Mouse (Mus musculus): ENCODE results near the gene Ano10.

Gene Ano10

GRCm38 (mm10) chr9:122153436-122153835 lies 140.8 kb downstream of the Ano10 start:
- DNase-seq = no peak

DNA sequence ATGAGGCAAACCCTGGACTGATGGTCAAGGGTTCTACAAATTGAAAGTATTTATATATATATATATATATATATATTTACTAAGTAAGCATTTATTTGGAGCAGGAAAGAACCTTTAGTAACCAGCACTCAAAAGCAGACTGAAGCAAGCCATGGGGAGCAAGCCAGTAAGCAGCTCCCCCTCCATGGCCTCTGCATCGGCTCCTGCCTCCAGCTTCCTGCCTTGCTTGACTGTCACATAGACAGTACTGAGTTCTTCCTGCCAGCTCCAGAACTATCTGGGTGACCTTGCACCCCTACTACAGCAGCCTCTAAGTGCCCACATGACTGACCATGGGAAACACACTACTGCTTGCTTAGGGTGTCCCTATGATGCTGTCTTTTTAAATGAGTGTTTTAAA lies 141.7 kb downstream of the Ano10 start:
- DNase-seq = no peak

- no peak for DNase-seq
Observed at GRCm38 (mm10) chr9:122152063-122152462, 142.2 kb downstream of the Ano10 start.

DNA sequence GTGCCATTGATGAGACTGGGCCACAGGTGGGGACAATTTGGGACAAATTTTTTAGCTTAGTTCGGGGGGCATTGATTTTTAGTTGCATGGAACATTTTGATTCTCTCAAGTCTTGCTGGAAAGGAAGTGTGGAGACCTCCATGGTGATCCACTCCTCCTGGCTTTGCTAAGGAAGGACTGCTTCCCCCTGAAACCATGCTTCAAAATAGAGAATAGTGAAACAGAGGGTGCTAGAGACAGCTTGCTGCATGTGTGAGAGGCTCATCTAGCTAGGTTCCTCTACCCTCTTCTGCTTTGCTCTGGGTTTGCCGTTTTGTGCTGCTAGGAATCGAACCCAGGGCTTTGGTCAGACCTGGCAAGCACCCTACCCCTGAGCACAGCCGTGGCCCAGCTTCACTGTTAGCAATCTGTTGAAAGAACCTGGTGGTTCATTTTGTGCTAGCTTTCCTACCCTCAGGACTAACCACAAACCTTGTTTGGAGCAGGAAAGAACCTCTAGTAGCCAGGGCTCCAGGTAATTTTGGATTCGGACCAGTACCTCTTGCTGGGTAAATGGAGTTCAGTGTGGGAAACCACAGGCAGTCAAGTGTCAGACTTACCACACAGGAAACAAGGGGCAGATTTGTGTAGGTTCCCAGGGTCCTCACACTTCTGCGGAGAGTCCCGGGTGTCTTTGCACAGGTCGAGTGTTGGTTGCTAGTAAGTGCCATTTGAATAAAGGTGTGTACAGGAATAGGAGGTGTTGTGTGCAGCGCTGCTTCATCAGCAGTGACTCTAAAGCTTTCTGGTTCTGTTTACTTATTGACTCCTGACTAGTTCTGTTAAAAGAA lies 144.0 kb downstream of the Ano10 start:
- no peak for DNase-seq

GRCm38 (mm10) chr9:122148356-122148755 lies 145.9 kb downstream of the Ano10 start:
- DNase-seq = no peak

DNA sequence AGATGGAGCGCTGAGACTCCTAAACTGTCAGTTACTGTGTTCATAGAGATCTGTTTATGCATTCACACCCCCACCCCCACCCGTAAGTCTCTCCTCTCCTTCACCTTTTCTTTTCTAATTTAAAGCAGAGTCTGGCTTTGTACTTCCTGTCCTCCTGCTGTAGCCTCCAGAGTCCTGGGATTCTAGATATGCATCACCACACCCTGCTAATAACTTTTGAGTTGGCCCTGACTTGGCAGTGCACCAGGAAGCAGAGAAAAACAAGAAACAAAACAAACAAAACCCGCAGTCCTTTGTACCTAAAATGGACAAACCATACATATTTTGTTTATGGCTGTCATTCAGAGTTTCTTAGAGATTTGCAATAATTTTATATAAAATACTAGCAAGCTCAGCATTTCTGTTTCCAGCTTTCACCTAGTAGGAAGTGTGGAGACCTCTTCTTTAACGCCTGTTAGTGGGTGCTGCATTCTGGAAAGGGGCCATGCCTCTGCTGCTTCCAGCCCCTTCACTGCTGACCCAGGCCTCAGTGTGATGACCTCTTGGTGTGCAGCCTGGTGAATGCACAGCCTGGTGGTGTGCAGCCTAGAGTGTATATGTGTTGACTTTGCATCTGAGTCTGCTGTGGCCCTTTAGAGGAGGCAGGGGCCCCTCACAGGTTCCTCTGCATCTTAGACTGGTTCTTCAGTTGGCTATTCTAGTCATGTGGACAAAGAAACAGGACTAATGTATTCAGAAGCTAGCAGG lies 147.9 kb downstream of the Ano10 start:
- no peak for DNase-seq

- DNase-seq = no peak
Observed at GRCm38 (mm10) chr9:122145677-122146076, 148.5 kb downstream of the Ano10 start.

- no peak for DNase-seq
Observed at GRCm38 (mm10) chr9:122144776-122145175, 149.4 kb downstream of the Ano10 start.

GRCm38 (mm10) chr9:122143219-122143618 lies 151.0 kb downstream of the Ano10 start:
- DNase-seq = no peak

DNA sequence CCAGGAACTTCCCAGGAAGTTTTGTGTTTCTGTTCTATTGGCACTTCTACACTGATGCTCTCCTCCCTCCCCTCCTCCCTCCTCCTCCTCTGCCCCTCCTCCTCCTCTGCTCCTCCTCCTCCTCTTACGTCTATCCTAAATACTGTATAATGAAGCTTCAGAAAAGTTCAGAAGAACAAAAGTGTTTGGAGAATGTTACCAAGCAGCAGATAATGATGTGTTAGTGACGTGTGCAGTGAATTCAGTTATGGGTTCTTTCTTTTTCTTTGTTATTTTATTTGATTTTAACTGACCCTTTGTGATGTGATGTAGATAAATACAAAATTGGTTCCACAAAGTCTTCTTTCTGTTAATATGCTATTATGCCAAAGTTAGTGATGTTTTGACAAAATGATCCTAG lies 155.0 kb downstream of the Ano10 start:
- no peak for DNase-seq

GRCm38 (mm10) chr9:122138371-122139029 lies 155.7 kb downstream of the Ano10 start:
- DNase-seq = no peak

- DNase-seq = no peak
Observed at GRCm38 (mm10) chr9:122137960-122138359, 156.3 kb downstream of the Ano10 start.

- DNase-seq = no peak
Observed at GRCm38 (mm10) chr9:122135885-122136170, 158.4 kb downstream of the Ano10 start.

- no peak for DNase-seq
Observed at GRCm38 (mm10) chr9:122135095-122135884, 158.9 kb downstream of the Ano10 start.

- peak; percentile 49 for DNase-seq
Observed at GRCm38 (mm10) chr9:122132145-122132544, 162.1 kb downstream of the Ano10 start.

DNA sequence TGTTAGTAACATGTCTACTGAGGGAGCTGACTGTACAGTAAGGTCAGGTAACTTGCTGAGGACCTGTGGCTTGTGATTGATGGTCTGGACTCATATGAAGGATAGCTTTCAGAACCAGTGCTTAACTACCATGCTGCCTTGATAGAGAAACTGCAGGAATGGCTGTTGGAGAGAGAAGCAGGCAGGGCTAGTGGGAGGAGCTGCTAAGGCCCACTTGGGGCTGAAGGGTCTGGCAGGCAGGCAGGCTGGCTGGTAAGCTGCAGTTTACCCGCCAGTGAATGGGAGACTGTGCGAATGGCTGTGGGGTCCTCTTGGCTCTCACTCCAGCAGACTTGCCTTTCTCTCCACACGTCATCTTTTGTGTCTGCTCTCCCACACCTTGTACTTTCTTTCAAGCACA lies 163.6 kb downstream of the Ano10 start:
- DNase-seq = no peak

- no peak for DNase-seq
Observed at GRCm38 (mm10) chr9:122128686-122129085, 165.5 kb downstream of the Ano10 start.

DNA sequence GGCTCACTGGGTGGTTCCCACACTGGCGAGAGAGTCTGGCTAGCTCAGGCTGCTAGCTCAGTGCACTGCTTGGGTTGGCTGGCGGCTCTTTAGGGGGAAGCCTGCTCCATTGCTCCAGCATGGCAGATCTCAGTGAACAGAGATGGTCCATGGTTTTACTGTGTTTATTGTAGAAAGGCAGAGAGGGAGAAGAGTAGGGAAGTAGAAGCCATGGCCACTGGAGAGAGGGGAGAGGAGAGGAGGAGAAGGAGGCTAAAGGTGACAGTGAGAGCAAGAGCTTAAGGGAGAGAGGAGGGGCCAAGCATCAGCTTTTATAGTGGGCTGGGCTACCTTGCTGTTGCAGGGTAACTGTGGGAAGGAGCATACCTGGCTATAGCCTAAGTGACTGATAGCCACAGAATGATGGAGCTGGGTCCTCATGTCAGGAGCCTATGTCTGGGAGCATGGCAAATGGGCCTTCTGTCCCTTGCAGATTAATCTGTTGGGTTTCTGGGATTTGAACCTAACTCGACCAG lies 166.9 kb downstream of the Ano10 start:
- DNase-seq = no peak

- no peak for DNase-seq
Observed at GRCm38 (mm10) chr9:122126790-122127189, 167.4 kb downstream of the Ano10 start.

Measured in liver (tissue).